In the genomic region with DNA sequence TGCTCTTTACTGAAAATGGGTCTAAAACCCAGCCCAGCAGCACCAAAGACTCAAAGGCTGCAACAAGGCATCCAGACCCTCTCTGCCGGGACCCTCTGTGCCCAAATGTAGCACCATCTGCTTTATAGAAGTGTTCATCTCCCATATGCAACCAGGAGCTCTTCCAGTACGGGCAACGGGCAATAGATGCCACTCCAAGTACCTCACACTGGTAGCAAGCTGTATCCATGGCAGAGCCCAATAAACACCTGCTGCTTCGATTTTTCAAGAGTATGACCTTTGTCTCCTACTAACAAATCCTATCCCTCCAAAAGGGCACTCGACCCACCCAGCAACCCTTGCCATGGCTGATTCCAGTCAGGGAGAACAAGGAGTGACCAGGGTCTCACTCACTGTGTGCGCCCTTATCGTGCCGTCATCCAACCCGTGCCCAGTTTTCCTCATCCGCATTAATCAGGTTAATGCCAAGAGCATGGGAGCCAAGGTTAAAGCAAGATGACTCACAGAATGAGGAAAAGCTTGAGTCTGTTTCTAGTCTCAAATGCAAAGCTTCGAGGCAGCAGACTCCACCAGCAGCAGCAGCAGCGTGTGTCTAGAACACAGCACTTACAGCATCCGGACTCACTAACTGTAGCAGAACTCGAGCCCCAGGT, we compare ENCODE assay signal across 29 mouse cellular contexts.
DNase-seq lines count a peak whose midpoint lies in the region; ATAC-seq and TF ChIP-seq lines count a peak whose summit lies in the region.
"Had no signal": no experiment of that assay in that cellular context is flagged by ENCODE, and none has a peak within 500 bp of the region (broad histone marks: within the 10 kb centered on the region; RNA-seq: fewer than 3 reads in every experiment).

No protein-coding gene starts in this region.

- 83% methylated on average over 14 of the region's 14 CpGs for WGBS in heart, embryonic 11.5 days (ENCODE audit: insufficient replicate concordance)
- WGBS in heart, adult 2 months: 70% methylated on average over 14 of the region's 14 CpGs
- WGBS in hindbrain, embryonic 11.5 days: 91% methylated on average over 14 of the region's 14 CpGs

- peak overlapping the region; percentile 37; the same call in 1 of the 2 replicates for H3K27ac ChIP-seq in heart, embryonic 11.5 days (ENCODE audit: low read depth, low read length)
- H3K27ac ChIP-seq in heart, adult 2 months: no peak overlapping the region
- peak overlapping the region; percentile 76 for H3K27ac ChIP-seq in layer of hippocampus, adult 2 months
- no peak overlapping the region for H3K27ac ChIP-seq in hindbrain, embryonic 11.5 days (ENCODE audit: low read depth, low read length)
- H3K27ac ChIP-seq: hindbrain, embryonic 13.5 days; limb, embryonic 12.5 days; liver, embryonic 15.5 days; neural tube, embryonic 12.5 days; stomach, postnatal 0 days had no signal

- DNase-seq in heart, adult 2 months: no peak
- DNase-seq in layer of hippocampus, adult 2 months (ENCODE audit: low spot score in 2 of 2): no peak
- DNase-seq in layer of hippocampus, adult 9-10 months (ENCODE audit: low spot score): no peak
- DNase-seq in adrenal gland, adult 2 months: peak; percentile 88
- peak; percentile 62 for DNase-seq in adrenal gland, postnatal 25 days
- no peak for DNase-seq in hindbrain, embryonic 11.5 days (ENCODE audit: low spot score)
- no peak for DNase-seq in frontal cortex, postnatal 36 days (ENCODE audit: low spot score in 2 of 2)
- DNase-seq: cerebellum, adult 11 months; cerebellum, postnatal 25 days; gastrocnemius, adult 2 months; gastrocnemius, postnatal 36 days; heart, adult 18-20 months; heart, postnatal 36 days; kidney, adult 9 months; kidney, postnatal 10 days; lung, embryonic 14.5 days; lung, postnatal 14 days; right cerebral cortex, postnatal 4 days; thymus, postnatal 4 days had no signal

- no peaks in the 10 kb centered on the region for H3K9me3 ChIP-seq in heart, embryonic 11.5 days (replicated peaks; ENCODE audit: control insufficient read depth, low read length)
- no peaks in the 10 kb centered on the region for H3K9me3 ChIP-seq in hindbrain, embryonic 11.5 days (ENCODE audit: control insufficient read depth, low read length)
- H3K9me3 ChIP-seq: hindbrain, embryonic 13.5 days; limb, embryonic 12.5 days; liver, embryonic 15.5 days; neural tube, embryonic 12.5 days had no signal

- H3K36me3 ChIP-seq in heart, embryonic 11.5 days (ENCODE audit: control insufficient read depth, insufficient read depth, low read length): no peaks in the 10 kb centered on the region
- peaks cover 2% of the 10 kb centered on the region for H3K36me3 ChIP-seq in heart, adult 2 months (ENCODE audit: control insufficient read depth, insufficient read depth, low read length)
- no peaks in the 10 kb centered on the region for H3K36me3 ChIP-seq in hindbrain, embryonic 11.5 days (ENCODE audit: control insufficient read depth, insufficient read depth, low read length)
- H3K36me3 ChIP-seq: hindbrain, embryonic 13.5 days; limb, embryonic 12.5 days; liver, embryonic 15.5 days; neural tube, embryonic 12.5 days had no signal

- TF ChIP-seq POLR2A in heart, adult 2 months (IDR thresholded peaks at IDR 0.05; ENCODE audit: insufficient read depth, low read depth, low read length): no peak

- no peak overlapping the region for H3K4me3 ChIP-seq in heart, embryonic 11.5 days (ENCODE audit: low read depth, low read length)
- no peak overlapping the region for H3K4me3 ChIP-seq in heart, adult 2 months
- H3K4me3 ChIP-seq in layer of hippocampus, adult 2 months: no peak overlapping the region
- H3K4me3 ChIP-seq in hindbrain, embryonic 11.5 days (ENCODE audit: low read depth, low read length): no peak overlapping the region
- H3K4me3 ChIP-seq: gastrocnemius, adult 2 months; hindbrain, embryonic 13.5 days; limb, embryonic 12.5 days; liver, embryonic 15.5 days; myocyte; neural tube, embryonic 12.5 days had no signal

- no peak for TF ChIP-seq CTCF in heart, adult 2 months (IDR thresholded peaks at IDR 0.05)
- no peak for TF ChIP-seq CTCF in layer of hippocampus, adult 2 months (conservative IDR thresholded peaks at IDR 0.05)

- H3K79me2 ChIP-seq in heart, adult 2 months (replicated peaks; ENCODE audit: control insufficient read depth, insufficient read depth, low read length): no peaks in the 10 kb centered on the region; the same call in 1 of the 2 replicates

- no peak overlapping the region for H3K4me2 ChIP-seq in heart, embryonic 11.5 days
- no peak overlapping the region for H3K4me2 ChIP-seq in hindbrain, embryonic 11.5 days (replicated peaks; ENCODE audit: low read depth, low read length)
- H3K4me2 ChIP-seq: hindbrain, embryonic 13.5 days; limb, embryonic 12.5 days; liver, embryonic 15.5 days; lung, embryonic 14.5 days; neural tube, embryonic 12.5 days had no signal

- H3K27me3 ChIP-seq in heart, embryonic 11.5 days (ENCODE audit: control insufficient read depth, insufficient read depth, low read length): no peaks in the 10 kb centered on the region
- no peaks in the 10 kb centered on the region for H3K27me3 ChIP-seq in heart, adult 2 months (ENCODE audit: control insufficient read depth, insufficient read depth, low read length)
- no peaks in the 10 kb centered on the region for H3K27me3 ChIP-seq in hindbrain, embryonic 11.5 days (ENCODE audit: control insufficient read depth, insufficient read depth, low read length)
- H3K27me3 ChIP-seq: hindbrain, embryonic 13.5 days; limb, embryonic 12.5 days; neural tube, embryonic 12.5 days had no signal

- no peak for ATAC-seq in heart, embryonic 11.5 days (replicated peaks; ENCODE audit: insufficient number of reproducible peaks, low FRiP score, low TSS enrichment)
- ATAC-seq in hindbrain, embryonic 11.5 days (ENCODE audit: low FRiP score): no peak
- ATAC-seq: CD4-positive, CD25-positive, alpha-beta regulatory T cell, adult 4 months; forebrain, embryonic 14.5 days; intestine, postnatal 0 days had no signal

- TF ChIP-seq EP300 in heart, adult 2 months (IDR thresholded peaks at IDR 0.05; ENCODE audit: insufficient read depth, low read depth, low read length): no peak

- intact Hi-C loops in heart, adult 2 months (cut with DNase I): no loop called here

- no peak overlapping the region for H3K9ac ChIP-seq in heart, embryonic 11.5 days (ENCODE audit: low read depth, low read length)
- H3K9ac ChIP-seq in heart, adult 2 months (ENCODE audit: low read depth, low read length): no peak overlapping the region
- H3K9ac ChIP-seq in hindbrain, embryonic 11.5 days (ENCODE audit: low read depth, low read length): no peak overlapping the region
- H3K9ac ChIP-seq: hindbrain, embryonic 13.5 days; limb, embryonic 12.5 days; liver, embryonic 15.5 days; lung, embryonic 14.5 days; neural tube, embryonic 12.5 days had no signal

- peaks cover 59% of the 10 kb centered on the region for H3K4me1 ChIP-seq in heart, embryonic 11.5 days (ENCODE audit: control insufficient read depth, insufficient read depth, low read length)
- peaks cover 24% of the 10 kb centered on the region for H3K4me1 ChIP-seq in heart, adult 2 months (ENCODE audit: control insufficient read depth, insufficient read depth, low read length)
- no peaks in the 10 kb centered on the region for H3K4me1 ChIP-seq in hindbrain, embryonic 11.5 days (replicated peaks; ENCODE audit: control insufficient read depth, insufficient read depth, low read length)
- H3K4me1 ChIP-seq: liver, embryonic 15.5 days; neural tube, embryonic 12.5 days had no signal

Comparison
In these comparisons a context has a peak if more than half of its experiments do, and no peak if none do; other contexts are left out.
1. H3K27ac ChIP-seq: peak in heart, embryonic 11.5 days (single experiment) and layer of hippocampus, adult 2 months (single experiment); none in heart, adult 2 months (single experiment) and hindbrain, embryonic 11.5 days (single experiment).
2. DNase-seq: peak in adrenal gland, adult 2 months (single experiment) and adrenal gland, postnatal 25 days (single experiment); none in heart, adult 2 months (0 of 2), layer of hippocampus, adult 2 months (0 of 2), layer of hippocampus, adult 9-10 months (single experiment), hindbrain, embryonic 11.5 days (single experiment) and frontal cortex, postnatal 36 days (0 of 2).